ENCODE assay signal across 11 mouse cellular contexts in the genomic region with DNA sequence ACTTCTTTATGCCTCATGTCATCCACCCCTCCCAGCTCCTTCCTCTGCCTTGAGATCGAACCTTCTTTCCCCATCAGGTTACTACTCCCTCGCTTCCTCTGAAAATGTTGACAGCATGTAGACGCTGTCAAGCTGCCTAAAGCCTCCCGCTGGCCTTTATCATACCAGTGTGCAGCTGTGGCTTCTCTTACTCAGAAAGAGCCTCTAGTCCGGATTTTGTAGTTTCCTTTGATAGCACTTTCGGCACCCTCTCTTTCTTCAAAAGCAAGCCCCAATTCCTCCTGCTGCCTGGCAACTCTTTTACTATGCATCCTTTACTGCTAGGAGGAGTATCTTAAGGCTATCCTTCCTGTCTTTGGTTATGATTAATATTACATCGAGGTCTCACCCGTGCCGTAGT.
"Had no signal": no experiment of that assay in that cellular context is flagged by ENCODE, and none has a peak within 500 bp of the region (broad histone marks: within the 10 kb centered on the region; RNA-seq: fewer than 3 reads in every experiment).

No protein-coding gene starts in this region.

- H3K4me1 ChIP-seq: liver, embryonic 13.5 days had no signal

- H3K36me3 ChIP-seq: limb, embryonic 12.5 days; liver, embryonic 13.5 days; midbrain, embryonic 13.5 days had no signal

- H3K27me3 ChIP-seq: limb, embryonic 12.5 days; liver, embryonic 13.5 days; midbrain, embryonic 13.5 days had no signal

- DNase-seq: liver; liver, embryonic 13.5 days; liver, postnatal 0 days; lung, postnatal 36 days; right cerebral cortex, postnatal 14 days; thymus, postnatal 4 days had no signal

- H3K4me3 ChIP-seq: layer of hippocampus, adult 2 months; limb, embryonic 12.5 days; liver, embryonic 13.5 days; midbrain, embryonic 13.5 days had no signal

- H3K27ac ChIP-seq: layer of hippocampus, adult 2 months; limb, embryonic 12.5 days; liver, embryonic 13.5 days; midbrain, embryonic 13.5 days had no signal

- H3K9ac ChIP-seq: limb, embryonic 12.5 days; liver, embryonic 13.5 days; liver, postnatal 0 days; midbrain, embryonic 13.5 days had no signal

- ATAC-seq: intestine, postnatal 0 days; liver, postnatal 0 days; lung, postnatal 0 days; midbrain, embryonic 13.5 days had no signal

- H3K4me2 ChIP-seq: limb, embryonic 12.5 days; liver, embryonic 13.5 days; midbrain, embryonic 13.5 days had no signal

- H3K9me3 ChIP-seq: limb, embryonic 12.5 days; liver, embryonic 13.5 days; midbrain, embryonic 13.5 days had no signal
